Mouse (Mus musculus): Measurements from ENCODE around the gene Olfr974. TPM values are rescaled to one million over a fixed set of nuclear protein-coding genes. Genes with fewer than 3 reads are reported as not detected.

Olfr974 gene
- polyA plus RNA-seq, 1 experiment from 2014 or later, result not detected

Other genes starting within 250 kb of the Olfr974 start
- not detected in 2 replicates for gene Olfr149, start 230.4 kb upstream of the Olfr974 start, polyA plus RNA-seq (2015; fragmentation: Nextera tagmentation; extraction: Ambion mirVana)
- not detected in 2 replicates for gene Olfr965, start 226.1 kb upstream of the Olfr974 start, polyA plus RNA-seq (2015; fragmentation: Nextera tagmentation; extraction: Ambion mirVana)
- not detected in 2 replicates for gene Olfr150, start 206.5 kb upstream of the Olfr974 start, polyA plus RNA-seq (2015; fragmentation: Nextera tagmentation; extraction: Ambion mirVana)
- gene Olfr967, start 191.3 kb upstream of the Olfr974 start, polyA plus RNA-seq (2015; fragmentation: Nextera tagmentation; extraction: Ambion mirVana), result not detected in 2 replicates
- not detected in 2 replicates for gene Olfr968, start 154.2 kb upstream of the Olfr974 start, polyA plus RNA-seq (2015; fragmentation: Nextera tagmentation; extraction: Ambion mirVana)
- gene Olfr969, start 146.6 kb upstream of the Olfr974 start, polyA plus RNA-seq (2015; fragmentation: Nextera tagmentation; extraction: Ambion mirVana), result not detected in 2 replicates
- gene Olfr970, start 128.6 kb upstream of the Olfr974 start, polyA plus RNA-seq (2015; fragmentation: Nextera tagmentation; extraction: Ambion mirVana), result not detected in 2 replicates
- gene Olfr971, start 100.6 kb upstream of the Olfr974 start, polyA plus RNA-seq (2015; fragmentation: Nextera tagmentation; extraction: Ambion mirVana), result not detected in 2 replicates
- not detected in 2 replicates for gene Olfr972, start 71.1 kb upstream of the Olfr974 start, polyA plus RNA-seq (2015; fragmentation: Nextera tagmentation; extraction: Ambion mirVana)
- not detected in 2 replicates for gene Olfr229, start 30.2 kb upstream of the Olfr974 start, polyA plus RNA-seq (2015; fragmentation: Nextera tagmentation; extraction: Ambion mirVana)
- gene Olfr975, start 14.5 kb downstream of the Olfr974 start, polyA plus RNA-seq (2015; fragmentation: Nextera tagmentation; extraction: Ambion mirVana), result not detected in 2 replicates
- not detected in 2 replicates for gene Olfr976, start 23.6 kb downstream of the Olfr974 start, polyA plus RNA-seq (2015; fragmentation: Nextera tagmentation; extraction: Ambion mirVana)
- not detected in 2 replicates for gene Olfr978, start 54.6 kb downstream of the Olfr974 start, polyA plus RNA-seq (2015; fragmentation: Nextera tagmentation; extraction: Ambion mirVana)
- gene Olfr979, start 66.0 kb downstream of the Olfr974 start, polyA plus RNA-seq (2015; fragmentation: Nextera tagmentation; extraction: Ambion mirVana), result not detected in 2 replicates
- gene Olfr980, start 72.1 kb downstream of the Olfr974 start, polyA plus RNA-seq (2015; fragmentation: Nextera tagmentation; extraction: Ambion mirVana), result not detected in 2 replicates
- not detected in 2 replicates for gene Olfr981, start 84.0 kb downstream of the Olfr974 start, polyA plus RNA-seq (2015; fragmentation: Nextera tagmentation; extraction: Ambion mirVana)
- gene Olfr982, start 136.3 kb downstream of the Olfr974 start, polyA plus RNA-seq (2015; fragmentation: Nextera tagmentation; extraction: Ambion mirVana), result not detected in 2 replicates
- gene Olfr983, start 156.1 kb downstream of the Olfr974 start, polyA plus RNA-seq (2015; fragmentation: Nextera tagmentation; extraction: Ambion mirVana), result not detected in 2 replicates
- gene Olfr984, start 176.7 kb downstream of the Olfr974 start, polyA plus RNA-seq (2015; fragmentation: Nextera tagmentation; extraction: Ambion mirVana), result not detected in 2 replicates
- gene Olfr985, start 192.7 kb downstream of the Olfr974 start, polyA plus RNA-seq (2015; fragmentation: Nextera tagmentation; extraction: Ambion mirVana), result not detected in 2 replicates
- not detected in 2 replicates for gene Tmem225, start 210.6 kb downstream of the Olfr974 start, polyA plus RNA-seq (2015; fragmentation: Nextera tagmentation; extraction: Ambion mirVana)
- gene Olfr986, start 243.4 kb downstream of the Olfr974 start, polyA plus RNA-seq (2015; fragmentation: Nextera tagmentation; extraction: Ambion mirVana), result 0.05 TPM in 1 of 2 replicates, not detected in the other

All from limb, embryonic 13.5 days (tissue).